Mouse (Mus musculus): ENCODE data around the gene March8.
A peak's percentile ranks its signal among the peaks of the same experiment; 100 is the strongest.
"Not testable (repeated sequence)": the region's sequence is repeated elsewhere in the genome, so short reads cannot be mapped to it uniquely, and the experiment has no call there.

The March8 gene

DNA sequence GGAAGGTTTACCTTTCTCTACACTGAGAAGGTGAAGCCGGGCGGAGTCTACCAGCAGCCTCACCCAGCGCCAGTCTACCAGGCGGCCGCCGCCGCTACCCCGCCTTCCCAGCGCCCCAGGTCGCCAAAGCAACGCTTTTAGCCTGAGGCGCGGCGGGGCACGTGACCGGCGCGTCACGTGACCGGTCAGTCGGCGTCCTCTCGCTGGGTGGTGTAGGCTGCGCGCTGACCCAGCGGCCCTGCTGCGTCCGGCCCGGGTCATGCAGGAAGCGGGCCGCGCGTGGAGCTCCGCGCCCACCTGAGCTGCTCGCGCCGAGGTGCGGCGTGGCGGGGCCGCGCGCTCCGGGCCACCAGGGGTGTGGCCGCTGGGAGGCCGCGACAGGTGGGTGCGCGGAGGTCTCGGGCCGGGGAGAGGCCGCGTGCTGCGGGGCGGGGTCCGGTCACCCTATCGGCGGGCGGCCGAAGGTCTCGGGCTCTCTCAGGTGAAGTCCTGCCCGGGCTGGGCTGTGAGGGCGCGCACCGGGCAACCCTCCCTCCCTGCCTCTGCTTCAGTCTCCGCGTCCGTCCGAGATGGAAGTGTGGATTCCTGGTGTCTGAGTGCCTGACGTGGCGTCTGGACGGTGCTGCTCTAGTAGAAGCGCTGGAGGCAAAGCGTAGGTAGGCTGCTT lies at the start of gene March8:
TSS of gene March8 (plus strand) at position 190 of the 667 bp plus-strand sequence.
- peak; percentile 91 to 93 for DNase-seq

DNA sequence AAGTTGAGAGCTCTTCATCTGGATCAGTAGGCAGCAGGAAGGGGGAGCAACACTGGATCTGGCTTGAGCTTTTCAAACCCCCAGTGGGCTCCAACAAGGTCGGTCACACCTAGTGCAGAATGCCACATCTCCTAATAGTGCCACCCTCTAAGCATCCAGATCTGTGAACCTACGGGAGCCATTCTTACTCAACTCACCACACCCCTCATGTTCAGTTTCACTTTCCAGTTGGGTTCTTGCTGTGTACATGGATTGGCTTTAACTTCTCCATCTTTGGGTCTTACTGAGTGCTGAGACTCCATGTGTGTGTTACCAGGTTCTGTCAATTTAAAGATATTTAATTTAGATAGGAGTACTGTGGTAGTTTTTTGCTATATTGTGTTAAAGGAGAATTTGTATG lies 26.4 kb upstream of the March8 start:
- DNase-seq, result no peak

DNA sequence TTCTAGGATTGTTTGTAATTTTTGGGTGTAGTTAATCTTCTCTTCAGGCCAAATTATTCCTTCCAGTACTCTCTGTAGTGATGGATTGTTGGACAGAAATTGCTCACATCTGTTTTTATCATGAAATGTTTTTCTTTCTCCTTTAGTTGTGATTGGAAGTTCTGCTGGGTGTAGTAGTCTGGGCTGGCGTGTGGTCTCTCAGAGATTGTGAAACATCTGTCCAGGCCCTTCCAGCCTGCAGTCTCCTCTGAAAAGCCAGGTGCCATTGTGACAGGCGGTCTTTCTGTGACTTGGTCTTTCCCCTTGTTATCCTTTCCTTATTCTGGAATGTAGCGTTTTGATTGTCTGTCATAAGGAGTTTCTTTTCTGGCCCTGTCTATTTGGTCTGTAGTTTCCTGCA lies 18.6 kb upstream of the March8 start:
- DNase-seq, result no peak

DNA sequence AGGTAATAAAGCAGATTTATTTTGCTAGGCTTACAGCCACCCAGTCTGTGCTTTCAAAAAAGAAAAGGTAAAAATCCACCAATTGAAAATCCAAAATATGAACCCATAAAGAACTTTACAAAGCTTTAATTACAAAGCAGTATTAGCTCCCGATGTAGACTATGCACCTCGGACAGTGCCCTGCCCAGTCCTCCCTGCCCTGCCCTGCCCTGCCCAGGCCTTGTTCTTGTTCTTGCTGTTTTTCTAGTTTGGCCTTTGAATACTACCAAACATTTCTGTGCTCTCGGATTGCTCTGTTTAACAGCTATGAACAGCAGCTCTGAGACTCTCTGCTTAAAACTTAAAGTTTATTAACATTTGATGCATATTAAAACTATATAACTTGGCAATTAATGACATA lies 11.2 kb upstream of the March8 start:
- DNase-seq, result no peak

DNA sequence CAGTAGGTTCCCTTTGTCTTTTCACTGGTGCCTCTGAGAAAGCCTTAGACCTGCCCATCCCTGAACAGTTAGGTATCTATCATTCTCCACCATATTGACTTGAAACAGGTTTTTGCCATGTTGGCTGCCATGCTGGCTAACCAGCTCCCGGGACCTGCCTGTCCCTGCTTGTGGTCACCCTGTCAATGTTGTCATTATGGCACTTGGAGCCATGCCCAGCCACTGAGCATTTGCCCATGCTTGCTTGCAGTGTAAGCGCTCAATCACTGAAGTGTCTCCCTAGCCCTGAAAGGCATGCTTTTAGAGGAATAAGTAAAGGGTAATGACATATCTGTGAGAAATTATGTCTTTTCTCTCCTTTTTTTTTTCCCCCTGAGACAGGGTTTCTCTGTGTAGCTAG lies 6.4 kb upstream of the March8 start:
- DNase-seq, result peak; percentile 53 to 65

DNA sequence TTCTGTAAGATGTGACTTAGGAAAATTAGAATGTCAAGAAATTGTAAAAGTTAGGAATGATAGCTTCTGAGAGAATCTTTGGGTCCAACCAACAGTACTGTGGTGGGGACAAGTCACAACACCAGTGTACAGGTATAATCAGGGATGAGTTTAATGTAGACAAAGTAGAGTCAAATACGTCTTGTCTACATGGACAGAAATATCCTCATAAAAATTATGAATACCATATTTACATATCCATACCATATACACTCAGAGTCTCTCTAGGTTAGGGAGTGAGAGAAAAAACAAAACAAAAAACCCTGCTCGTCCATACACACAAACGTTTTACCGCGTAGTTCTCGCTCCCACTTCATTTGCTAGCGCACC lies 374 bp upstream of the March8 start:
- no peak for DNase-seq

DNA sequence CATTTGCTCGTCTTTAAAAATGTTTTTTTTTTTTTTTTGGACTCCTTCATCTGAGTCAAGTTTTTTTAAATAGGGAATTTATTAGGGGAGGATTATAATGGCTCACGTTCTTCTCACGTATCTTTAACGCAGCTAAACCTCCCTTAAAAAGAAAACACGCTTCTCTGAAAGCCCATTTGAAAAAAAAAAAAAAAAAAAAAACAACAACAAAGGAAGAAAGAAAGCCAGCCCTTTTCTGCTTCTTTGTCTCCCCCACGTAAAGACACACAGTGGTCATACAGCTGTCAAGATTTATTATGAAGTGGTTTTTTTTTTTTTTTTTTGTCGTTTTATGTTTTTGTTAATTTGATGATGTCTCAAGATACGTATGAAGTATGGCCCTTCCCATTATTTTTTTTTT lies 696 bp downstream of the March8 start:
- no peak for DNase-seq

DNA sequence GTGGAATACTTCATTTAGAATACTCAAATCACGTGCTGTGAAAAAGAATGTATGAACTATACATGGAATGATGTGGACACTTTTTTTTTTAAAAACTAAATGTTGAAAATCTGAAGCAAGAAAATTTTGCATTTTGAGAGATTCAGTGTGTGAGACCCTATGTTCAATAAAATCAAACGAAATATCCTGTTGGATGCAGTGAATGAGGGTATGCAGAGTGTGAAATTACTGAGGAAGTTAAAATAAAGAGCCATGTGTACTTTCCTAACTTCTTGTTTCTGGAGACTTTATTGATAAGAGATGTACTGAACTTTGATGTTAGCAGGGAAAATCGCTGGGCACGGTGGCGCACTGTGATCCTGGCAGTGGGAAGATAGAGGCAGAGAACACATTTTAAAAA lies 1.3 kb downstream of the March8 start:
- DNase-seq, result no peak

DNA sequence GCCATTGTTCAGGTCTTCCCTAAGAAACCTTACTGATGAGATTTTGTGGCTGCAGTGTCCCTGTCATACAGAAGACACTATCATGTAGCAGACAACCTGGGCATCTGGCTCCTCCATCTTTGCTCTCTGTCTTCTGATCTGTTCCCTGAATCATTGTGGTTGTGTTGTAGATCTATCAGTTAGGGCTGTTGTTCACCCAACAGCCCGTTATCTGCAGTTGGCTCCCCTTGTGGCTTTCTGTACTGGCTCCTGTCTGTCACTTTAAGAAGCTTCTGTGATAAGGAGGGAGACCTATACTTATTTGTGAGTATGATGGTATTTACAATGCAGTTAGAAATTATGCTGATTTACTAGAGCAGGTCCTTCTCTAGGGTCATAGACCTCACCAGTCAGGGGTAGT lies 2.7 kb downstream of the March8 start:
- no peak for DNase-seq

DNA sequence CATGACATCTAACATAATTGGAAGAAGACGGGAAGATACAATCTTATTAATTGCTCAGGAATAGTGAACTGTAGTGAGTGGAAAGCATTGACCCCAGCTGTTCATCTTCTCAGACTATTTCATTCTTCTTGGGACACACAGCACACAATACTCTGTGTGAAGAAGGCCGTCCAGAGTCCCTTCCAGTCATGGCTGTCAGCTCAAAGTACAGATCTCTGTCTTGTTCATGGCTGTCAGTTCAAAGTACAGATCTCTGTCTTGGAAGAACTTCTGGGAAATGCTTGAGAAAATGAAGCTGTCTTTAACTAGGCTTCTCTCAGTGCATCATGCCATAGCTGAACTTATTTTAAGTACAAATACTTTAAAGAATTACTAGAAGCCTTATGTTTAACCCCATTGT lies 10.1 kb downstream of the March8 start:
- no peak for DNase-seq

DNA sequence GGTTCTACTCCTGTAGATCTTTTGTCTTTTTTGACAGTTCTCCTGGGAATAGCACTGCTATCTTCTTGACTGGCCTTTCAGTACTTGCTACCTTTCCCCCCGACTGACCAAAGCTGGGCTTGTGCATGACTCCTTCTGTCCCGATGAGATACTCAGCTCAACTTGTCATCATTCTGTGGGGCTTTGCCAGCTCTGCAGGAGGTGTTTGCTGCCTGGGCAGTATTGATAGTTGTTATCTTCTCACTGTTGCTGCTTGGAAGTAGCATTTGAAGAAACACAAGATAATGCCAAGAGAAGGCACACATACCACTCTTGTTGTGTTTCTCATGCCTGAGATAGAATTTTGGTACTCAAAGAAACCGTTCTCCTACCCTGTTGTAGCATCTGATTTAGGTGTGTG lies 12.2 kb downstream of the March8 start:
- no peak for DNase-seq

DNA sequence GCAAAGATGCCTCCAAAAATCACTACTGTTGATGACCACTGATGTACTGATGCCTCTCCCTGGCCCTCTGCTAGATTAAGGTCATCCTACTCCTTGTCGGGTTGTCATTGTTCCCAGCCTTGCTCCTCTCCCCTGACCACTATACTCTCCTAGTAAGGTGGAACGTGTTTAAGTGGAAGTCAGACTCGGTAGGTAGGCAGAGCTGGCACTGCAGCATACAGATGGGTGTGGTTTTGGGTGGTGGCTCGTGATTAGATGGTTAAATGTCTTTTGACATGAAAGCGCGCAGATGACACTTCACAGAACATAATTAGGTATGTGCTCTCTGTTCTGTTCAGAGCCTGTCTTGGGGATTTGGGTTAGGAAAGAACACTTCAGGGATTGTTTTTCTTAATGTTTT lies 12.8 kb downstream of the March8 start:
- DNase-seq, result no peak

DNA sequence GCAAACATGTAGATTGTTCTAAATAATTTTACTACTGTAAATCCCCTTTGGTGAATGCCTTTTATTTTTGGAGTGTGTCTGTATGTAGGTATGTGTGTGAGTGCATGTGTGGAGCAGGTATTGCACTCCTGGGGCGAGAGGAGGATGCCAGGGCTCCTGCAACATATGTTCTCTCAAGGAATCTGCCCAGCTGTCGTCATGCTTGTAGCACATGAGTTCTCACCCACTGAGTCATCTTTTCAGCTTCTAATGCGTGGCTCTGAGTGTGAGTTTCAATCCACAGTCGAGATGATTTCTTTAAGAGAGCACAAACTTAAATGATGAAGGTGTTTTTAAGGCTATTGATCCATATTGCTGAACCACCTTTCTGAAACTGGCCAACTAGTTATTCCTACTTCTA lies 13.7 kb downstream of the March8 start:
- no peak for DNase-seq

DNA sequence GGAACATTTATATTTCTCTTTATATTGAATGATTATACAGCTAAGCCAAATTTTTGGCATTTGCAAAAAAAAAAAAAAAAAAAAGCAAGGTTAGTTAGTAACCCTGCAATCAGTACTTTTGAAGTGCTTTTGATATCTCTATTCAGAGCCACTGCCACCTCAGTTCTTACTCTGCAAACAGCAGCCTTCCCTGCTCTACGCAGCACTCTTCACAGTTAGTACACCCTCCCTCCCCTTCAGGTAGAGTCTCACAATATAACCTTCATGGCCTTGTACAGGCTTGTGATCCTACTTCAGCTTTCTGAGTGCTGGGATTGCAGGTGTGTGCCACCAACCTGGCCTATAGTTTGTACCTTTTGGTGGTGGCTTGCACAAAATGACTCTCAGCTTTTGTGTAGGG lies 15.6 kb downstream of the March8 start:
- DNase-seq, result no peak

DNA sequence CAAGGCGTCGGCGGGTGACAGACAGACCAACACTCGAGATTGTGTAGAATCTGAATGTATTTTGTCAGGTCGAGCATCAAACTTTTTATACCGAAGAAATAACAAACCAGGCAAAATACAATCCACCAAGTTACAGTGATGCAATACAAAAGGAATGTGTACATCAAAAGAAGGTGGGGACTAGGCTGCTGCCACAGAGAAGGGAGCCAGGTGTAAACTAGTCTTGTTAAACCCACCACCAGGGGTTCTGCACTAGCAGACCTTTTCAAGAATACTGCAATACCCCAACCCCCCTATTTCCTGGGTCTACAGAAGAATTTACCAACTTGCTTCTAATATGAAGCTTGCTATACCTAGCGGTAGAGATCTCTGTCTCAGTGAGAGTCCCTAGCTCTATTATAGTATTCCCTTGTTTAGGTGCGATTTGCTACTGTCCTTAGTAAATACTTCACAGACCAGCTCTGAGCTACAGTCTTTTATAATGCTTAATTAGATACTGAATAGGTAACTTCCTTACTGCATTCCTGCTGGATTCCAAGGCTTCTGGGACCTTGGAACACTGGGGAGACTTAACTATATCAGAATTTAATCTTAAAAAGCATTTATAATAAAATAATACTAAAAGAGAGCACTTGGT lies 18.6 kb downstream of the March8 start:
- DNase-seq, result not testable (repeated sequence)

DNA sequence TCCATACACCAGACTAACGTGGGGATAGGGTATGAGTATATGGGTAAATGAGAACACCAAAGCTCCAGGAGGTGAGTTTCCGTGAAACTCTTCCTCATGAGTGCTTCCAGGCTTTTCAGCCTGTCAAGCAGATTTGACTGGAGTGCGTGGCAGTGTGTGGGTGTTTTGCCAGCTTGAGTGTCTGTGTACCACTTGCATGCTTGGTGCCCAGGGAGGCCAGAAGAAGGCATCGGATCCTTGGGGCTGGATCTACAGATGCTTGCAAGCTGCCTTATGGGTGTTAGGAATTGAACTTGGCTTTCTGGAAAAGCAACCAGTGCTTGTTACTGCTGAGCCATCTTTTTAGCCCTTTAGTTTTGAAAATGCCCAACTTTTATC lies 19.1 kb downstream of the March8 start:
- peak; percentile 30 to 42 for DNase-seq

DNA sequence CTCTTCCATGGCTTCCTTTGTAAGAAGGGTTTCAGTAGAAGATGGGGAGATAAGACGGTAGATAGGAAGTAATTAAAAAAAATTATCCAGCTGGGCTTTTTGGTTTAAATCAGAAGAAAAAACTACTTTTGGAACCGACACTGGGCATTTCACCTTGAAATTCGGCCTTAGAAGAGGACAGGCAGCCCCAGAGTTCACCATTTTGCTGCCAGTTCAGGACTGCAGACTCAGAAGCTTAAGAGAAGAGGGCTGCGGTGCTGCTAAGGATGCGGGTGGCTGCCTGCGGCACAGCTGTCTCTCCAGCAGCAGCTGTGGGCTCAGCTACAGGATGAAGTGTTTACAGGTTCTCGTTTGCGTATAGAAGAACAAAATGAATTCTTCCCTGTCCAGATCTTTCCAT lies 20.2 kb downstream of the March8 start:
- no peak for DNase-seq

DNA sequence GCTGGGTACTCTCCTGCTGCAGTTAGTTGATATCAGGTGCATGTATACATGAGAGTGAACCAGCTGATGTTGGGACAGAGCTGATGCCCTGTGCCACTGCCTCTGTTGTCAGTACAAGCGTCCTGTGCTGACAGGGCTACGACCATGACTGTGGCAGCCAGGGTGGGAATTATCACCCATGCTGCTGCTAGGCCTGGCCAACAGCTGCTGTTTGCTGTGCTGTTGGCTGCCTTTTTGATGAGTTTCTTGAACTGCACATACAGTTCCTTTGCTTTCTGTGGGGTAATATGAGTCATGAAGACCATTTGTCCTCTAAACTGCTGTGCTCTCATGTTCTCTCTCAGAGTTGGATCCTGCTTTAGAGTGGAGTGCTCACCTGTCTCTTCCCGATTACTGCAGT lies 21.4 kb downstream of the March8 start:
- no peak for DNase-seq

DNA sequence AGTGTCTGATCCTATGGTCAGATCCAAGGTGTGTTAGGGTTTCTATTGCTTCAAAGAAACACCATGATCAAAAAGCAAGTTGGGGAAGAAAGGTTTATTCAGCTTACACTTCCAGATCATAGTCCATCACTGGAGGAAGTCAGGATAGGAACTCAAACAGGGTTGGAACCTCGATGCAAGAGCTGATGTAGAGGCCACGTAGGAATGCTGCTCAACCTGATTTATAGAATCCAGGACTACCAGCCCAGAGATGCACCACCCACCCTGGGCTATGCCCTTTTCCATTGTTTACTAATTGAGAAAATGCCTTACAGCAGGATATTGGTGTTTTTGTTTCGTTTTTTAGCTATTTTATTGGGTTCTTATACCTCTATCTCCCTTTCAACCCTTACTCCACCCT lies 23.6 kb downstream of the March8 start:
- DNase-seq, result no peak

DNA sequence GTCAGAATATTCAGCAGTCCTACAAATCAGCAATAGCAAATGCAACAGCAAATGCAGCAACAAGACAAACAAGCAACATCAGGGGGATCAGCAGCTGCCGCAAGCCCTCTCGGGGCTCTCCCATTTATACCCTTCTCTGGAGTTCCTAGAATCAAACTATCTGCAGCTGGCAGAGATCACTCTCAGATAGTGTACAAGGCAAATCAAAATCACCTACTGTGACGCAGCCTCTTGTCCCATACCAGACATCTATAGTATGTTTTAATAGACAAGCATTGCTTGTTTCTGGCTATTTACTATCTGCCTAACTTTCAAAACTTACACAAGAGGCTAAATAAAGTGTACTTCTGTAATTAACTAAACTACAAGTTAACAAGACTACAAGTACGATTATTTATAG lies 24.2 kb downstream of the March8 start:
- DNase-seq, result no peak

DNA sequence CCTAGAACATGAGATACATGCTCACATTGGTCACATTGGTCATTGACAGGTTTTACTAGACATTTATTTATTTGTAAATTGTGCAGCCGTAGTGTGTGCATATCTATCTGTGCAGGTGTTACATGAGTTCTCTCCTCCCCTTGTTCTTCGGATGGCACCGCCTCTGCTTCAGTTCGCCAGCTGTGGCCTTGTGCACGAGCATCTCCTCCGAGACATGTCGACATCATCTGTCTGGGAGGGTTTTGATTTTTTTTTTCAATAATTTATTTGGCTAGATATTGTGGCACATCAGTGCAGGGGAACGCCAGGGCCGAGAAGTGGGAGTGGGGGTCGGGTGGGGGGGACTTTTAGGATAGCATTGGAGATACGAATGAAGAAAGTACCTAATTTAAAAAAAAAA lies 30.1 kb downstream of the March8 start:
- no peak for DNase-seq

DNA sequence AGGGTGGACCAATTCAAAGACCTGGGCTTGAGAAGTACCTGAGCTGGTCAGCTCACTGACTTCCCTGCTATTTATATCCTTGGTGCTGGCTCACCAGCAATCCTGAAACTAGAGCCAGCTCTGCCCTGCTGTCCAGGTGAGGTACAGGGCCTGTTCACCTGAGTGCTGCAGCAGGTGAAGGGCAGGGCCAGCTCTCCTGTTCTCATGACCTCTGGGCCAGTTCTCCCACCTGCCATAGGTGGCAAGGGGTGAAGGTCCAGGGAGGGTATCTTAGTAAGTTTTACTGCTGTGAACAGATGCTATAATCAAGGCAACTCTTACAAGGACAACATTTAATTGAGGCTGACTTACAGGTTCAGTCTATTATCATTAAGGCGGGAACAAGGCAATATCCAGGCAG lies 32.0 kb downstream of the March8 start:
- DNase-seq, result no peak

DNA sequence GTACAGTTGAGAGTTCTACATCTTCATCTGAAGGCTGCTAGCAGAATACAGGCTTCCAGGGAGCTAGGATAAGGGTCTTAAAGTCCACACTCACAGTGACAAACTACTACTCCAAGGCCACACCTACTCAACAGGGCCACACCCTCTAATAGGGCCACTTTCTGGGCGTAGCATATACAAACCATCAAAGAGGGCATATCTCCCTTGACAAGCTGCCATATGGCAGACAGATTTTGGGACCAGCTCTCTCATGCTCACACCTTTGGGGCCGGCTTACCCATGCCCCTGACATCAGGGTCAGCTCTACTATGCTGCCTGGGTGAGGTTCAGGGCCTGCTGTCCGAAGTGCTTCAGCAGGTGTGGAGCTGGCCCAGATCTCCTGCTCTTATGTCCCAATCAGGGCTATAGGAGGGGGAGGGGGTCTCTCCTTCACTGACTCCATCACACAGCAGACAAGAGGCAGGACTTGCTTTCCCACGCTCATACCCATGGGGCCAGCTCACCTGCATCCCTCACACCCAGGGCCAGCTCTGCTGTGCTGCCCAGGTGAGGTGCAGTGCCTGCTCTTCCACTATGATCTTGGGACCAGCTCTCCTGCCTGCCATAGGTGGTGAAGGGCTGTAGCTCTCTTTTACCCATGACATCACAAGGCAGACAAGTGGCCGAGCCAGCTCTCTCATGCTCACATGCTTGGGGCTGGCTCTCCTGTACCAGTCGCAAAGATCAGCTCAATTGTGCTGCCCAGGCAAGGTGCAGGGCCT lies 32.6 kb downstream of the March8 start:
- DNase-seq, result no peak

DNA sequence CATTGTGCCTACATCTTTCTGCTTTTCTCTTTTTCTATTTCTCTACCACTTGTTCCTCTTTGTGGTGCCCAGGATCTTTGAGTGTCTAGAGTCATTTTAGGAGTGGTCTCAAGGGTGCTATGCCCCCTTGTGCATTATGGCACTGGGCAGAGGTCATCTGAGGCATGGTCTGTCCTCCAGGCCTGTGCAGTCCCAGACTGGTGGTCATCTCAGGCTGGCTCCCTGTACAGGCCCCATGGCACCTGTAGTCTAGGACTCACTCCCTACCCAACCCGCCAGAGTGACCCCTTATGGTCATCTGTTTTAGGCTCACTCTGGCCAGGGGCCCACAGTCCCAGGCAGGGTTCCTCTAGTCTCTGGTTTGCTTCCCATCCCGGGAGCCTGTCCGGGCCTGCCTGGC lies 33.7 kb downstream of the March8 start:
- DNase-seq, result no peak

DNA sequence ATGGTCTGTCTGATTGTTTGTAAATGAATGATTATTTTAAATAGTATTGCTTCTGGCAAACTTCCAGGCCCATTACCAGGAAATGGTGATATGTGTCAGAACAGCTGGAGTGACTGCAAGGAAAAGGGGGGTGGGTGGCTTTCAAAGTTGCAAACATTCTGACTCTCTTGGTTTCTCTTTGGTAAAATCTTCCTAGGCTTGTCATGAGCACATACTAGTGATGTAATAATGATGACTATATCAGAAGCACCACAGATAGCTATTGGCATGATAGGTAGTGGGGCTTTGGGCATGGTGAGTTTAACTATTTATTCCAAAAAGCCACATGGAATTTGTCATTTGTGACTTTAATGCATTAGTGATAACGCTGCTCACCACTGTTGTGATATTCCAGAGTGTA lies 36.3 kb downstream of the March8 start:
- no peak for DNase-seq

All from cerebellum, postnatal 14 days (tissue).